Mouse (Mus musculus): ENCODE measurements around the gene Zfp683.

GRCm38 (mm10) chr4:134096120-134096519 lies 42.5 kb downstream of the Zfp683 start:
- TF ChIP-seq CTCF (IDR thresholded peaks at IDR 0.05; ENCODE audit: insufficient read depth, low read depth, low read length), result no peak
- TF ChIP-seq POLR2A (IDR thresholded peaks at IDR 0.05; ENCODE audit: insufficient read depth, low read depth, low read length), result no peak
